Mouse (Mus musculus): ENCODE measurements at regions not wholly inside any gene's neighbourhood (a gene's known extent, or its start where the extent isn't known, plus 50 kb on each side); places are given as distances from the start of the nearest gene placed in this dataset.

DNA sequence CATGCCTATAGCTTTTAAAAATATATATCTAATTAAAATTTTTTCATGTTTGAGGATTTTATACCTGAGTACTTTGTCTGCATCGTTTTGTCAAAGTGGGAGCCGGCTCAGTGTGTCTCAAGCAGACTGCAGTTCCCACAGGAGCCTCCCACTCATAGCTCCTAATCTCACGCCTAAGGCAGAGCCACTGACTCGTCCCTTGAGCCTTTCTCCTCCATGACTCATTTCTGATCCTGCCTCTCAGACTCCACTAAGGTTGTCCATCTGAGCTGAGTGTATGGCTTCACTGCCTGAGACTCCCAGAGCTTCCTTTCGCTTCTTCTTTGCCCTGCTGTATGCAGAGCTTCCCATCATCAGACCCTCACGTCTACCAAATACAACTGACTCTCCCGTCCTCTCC lies 98.8 kb downstream of the Efnb2 start:
- in situ Hi-C loops (cut with MboI, MseI) = no loop called here

DNA sequence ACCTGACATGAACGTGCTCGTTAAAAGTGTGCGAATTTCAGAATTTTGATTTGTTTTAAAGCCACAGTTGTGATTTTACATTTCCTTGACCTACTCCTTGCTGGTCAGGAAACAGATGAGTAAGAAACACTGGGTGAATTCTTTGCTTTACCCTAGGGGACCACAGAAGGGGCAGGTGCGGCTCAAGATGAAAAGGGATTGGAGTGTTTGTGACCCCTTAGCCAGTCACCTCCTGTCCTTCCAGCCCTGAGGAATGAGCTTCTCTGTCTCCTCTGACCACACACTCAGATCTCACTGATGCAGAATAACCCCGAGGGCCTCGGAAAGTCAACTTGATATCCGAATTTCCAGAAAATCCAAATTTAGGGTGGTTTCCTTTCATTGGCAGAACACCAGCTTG lies 103.0 kb downstream of the Efnb2 start:
- in situ Hi-C loops (cut with MboI, MseI) = no loop called here

GRCm38 (mm10) chr8:8556152-8556551 lies 104.9 kb downstream of the Efnb2 start:
- in situ Hi-C loops (cut with MboI, MseI) = no loop called here

- in situ Hi-C loops (cut with MboI, MseI) = no loop called here
Measured at GRCm38 (mm10) chr8:8554691-8555090, 106.4 kb downstream of the Efnb2 start.

- in situ Hi-C loops (cut with MboI, MseI) = no loop called here
Measured at GRCm38 (mm10) chr8:8552779-8553178, 108.3 kb downstream of the Efnb2 start.

DNA sequence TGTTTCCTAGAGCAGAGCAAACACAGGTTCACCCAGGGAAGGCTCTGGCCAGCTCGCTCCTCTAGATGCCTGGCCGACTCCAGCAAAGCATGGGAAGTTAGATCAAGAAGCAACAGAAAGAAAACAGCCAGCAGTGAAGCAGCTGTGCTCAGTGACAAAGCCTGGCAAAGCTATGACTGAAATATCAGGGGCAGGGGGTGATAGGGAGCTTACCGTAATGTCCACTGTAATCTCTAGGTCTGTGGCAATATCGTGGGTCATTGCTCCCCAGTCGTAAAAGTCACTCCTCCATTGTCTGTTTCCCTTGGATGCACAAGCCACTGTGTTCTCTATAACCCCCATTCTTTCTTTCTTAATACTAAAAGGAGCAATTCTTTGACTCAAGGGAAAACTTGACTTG lies 124.4 kb downstream of the Efnb2 start:
- in situ Hi-C loops (cut with MboI, MseI) = no loop called here

- in situ Hi-C loops (cut with MboI, MseI) = no loop called here
Measured at GRCm38 (mm10) chr8:8534787-8535186, 126.3 kb downstream of the Efnb2 start.

DNA sequence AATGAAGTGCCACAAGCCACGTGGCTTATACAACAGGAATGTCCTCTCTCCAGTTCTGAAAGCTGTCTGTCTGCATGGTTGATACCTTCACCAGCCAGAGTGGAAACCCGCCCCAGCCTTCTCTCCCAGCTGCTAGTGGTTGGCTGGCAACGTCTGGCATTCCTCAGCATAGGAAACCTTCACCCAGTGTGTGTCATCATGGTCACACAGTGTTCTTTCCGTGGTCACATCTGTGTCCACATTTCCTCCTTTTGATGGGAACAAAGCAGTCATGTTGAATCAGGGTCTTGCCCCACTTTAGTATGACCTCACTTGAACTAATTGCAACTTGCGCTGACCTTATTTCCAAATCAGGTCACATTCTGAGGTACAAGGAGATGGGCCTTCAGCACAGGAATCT lies 128.1 kb downstream of the Efnb2 start:
- in situ Hi-C loops (cut with MboI, MseI) = no loop called here

GRCm38 (mm10) chr8:8530540-8530939 lies 130.5 kb downstream of the Efnb2 start:
- in situ Hi-C loops (cut with MboI, MseI) = no loop called here

- in situ Hi-C loops (cut with MboI, MseI) = no loop called here
Measured at GRCm38 (mm10) chr8:8521532-8521931, 139.5 kb downstream of the Efnb2 start.

DNA sequence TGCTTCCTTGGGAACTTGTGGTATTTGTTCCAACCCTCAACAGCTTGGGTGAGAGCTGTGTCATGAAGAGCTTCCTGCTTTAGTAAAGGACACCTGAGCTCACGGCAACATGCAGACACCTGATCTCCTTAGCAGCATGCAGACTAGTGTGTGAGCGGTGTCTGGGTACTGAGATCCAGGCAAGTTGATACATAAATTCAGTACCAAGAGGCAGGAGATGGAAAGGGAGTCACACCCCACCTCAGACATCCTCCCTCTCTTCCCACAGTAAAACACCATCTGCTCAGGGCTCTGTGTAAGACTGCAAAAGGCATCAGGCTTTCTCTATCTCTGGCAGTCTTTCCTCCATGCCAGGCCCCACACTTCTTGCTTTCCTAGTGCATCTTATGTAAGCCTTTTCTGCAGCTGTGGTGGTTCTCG lies 141.3 kb downstream of the Efnb2 start:
- in situ Hi-C loops (cut with MboI, MseI) = no loop called here

- in situ Hi-C loops (cut with MboI, MseI) = no loop called here
Measured at GRCm38 (mm10) chr8:8517599-8517998, 143.4 kb downstream of the Efnb2 start.

DNA sequence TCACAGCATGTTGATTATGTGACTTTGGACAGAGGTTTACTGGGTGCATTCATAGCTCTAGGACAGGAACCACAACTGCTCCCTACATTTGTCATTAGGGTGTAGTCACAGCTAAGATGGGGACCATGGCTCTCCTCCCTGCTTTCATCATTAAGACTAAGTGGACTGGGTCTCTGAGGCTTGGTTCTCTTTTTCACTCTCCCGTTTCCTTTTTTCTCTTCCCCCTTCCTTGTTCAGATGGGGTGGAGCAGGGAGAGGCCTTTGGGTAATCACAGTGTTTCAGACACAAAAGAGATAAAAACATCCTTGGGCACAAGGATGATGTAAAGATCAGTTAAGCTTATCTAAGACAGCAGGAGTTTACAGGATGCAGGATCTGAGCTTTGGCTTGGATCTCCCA lies 144.8 kb downstream of the Efnb2 start:
- in situ Hi-C loops (cut with MboI, MseI) = no loop called here

DNA sequence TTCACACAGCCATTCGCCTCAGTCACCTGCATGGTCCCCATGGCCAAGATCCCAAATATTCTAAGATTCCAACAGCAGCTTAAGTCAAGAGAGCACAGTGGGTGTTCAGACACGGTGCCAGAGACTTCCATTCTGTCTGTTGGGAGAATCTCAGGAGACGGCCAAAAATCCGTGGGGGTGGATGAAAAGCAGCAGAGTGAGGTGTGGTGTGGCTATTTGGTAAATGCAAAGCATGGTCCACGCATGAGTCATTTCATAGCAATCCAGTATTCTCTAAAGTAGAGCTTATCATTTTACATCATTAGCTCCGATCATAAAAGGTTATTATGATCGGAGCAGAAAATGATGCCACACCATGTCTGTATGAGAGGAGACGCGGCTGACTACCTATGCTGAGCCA lies 161.1 kb downstream of the Efnb2 start:
- in situ Hi-C loops (cut with MboI, MseI) = no loop called here

DNA sequence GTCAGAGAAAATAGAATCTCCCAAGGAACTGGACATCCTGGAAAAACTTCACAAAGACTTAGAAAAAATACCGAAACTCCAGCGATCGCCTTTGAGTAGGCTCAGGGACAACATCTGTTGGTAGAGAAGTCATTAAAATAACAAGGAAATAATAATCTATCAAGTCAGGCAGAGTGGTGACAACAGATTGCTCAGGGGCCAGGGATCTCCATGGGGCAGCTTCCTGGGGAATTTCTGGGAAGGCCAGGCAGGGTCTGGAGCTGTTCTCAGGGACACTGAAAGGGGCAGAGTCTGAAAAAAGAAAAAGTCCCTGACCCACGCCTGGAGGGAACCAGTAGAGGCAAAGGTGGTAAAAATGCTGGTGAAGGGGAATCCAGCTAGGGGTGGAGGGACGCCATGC lies 162.3 kb downstream of the Efnb2 start:
- in situ Hi-C loops (cut with MboI, MseI) = no loop called here

DNA sequence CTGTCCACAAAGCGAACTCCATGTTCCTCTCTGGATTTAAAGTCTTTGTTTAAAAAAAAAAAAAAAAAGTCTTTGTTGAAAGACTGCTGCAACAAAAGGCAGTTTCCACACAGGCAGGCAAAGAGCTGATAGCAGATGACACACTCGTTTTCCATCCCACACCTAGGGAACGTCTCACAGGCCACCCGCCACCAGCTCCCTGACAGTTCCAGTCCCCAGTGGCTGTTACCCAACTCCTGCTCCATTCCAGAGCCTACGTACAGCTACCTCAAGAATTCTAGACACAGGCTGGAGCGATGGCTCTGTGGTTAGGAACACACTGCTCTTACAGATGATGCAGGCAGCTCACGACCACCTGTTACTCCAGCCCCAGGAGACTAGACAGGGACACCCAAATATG lies 165.6 kb downstream of the Efnb2 start:
- in situ Hi-C loops (cut with MboI, MseI) = no loop called here

GRCm38 (mm10) chr8:8494281-8494680 lies 166.8 kb downstream of the Efnb2 start:
- in situ Hi-C loops (cut with MboI, MseI) = no loop called here

- in situ Hi-C loops (cut with MboI, MseI) = no loop called here
Measured at GRCm38 (mm10) chr8:8491908-8492307, 169.1 kb downstream of the Efnb2 start.

DNA sequence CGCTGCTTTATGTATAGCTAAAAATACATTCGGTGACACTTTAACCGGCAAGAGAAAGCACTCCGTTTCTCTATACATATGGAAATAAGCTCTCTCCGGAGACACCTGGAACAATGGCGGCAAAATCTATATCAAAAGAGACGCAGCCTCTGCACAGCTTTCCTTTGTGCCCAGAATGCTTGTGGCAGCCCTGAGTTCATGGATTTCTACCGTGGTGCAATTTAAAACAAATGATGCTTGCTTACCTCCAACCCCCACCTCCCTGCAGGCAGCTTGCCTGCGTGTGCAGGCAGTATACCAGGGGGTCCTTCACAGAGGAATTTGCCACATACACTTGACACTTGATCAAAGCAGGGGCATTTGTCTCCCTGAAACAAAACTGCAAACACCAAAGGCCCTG lies 171.3 kb downstream of the Efnb2 start:
- in situ Hi-C loops (cut with MboI, MseI) = no loop called here

DNA sequence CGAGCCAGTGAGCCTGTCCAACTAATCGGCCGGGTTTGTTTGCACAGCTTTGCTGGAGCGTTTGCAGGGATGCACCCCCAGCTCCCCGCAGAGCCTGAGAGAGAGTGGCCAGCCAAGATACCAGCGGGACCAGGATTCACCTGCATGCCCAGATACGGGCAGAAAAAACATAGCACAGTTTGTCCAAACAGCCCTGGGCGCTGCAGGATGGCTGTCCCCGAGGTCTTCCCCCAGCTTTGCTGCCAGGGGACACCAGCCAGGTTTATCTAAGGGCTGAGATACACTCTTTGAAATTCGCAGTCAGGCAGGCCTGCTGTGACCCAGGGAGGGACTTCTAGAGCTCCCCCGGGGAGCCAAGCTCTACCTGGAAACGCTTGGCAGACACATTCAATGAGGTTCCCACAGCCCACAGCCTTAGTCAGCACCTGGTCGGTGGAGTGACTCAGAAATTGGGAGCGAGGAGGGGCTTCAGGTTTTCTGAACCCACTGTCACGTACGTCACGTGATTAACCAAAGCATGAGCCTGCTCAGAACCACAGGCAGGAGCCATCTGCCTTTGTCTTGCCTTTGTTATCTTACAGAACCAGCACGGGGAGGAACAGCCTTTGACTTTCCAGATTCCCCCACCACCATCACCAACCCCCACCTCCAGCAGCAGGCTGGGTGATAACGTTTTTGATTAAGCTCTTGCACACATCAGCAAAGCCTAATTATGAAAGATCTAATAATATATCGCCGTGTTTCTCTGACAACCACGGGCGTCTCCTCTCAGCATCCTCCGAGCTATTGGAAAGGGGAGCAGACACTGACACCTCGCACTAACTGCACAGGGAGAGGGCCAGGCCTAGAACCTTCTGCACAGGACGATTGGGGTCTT lies 172.1 kb downstream of the Efnb2 start:
- in situ Hi-C loops (cut with MboI, MseI) = no loop called here

GRCm38 (mm10) chr8:8488191-8488694 lies 172.8 kb downstream of the Efnb2 start:
- in situ Hi-C loops (cut with MboI, MseI) = no loop called here

DNA sequence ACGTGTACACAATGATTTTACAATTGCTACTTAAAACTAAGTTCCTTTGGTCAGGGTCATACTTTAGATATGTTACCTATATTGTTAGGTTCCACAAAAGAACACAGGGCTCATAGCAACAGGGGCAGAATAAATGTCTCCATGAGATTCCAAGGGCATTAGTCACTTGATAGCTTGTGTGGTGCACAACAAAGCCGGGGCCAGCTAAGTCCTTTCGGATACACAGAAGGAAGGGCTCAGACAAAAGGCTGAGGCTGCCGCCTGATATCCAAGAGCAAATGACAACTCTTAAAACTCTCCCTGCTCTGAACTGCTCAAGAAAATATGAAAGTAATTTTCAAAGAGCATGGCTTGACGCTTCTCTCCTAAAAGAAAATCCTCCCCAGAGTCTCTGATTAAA lies 173.3 kb downstream of the Efnb2 start:
- in situ Hi-C loops (cut with MboI, MseI) = no loop called here

DNA sequence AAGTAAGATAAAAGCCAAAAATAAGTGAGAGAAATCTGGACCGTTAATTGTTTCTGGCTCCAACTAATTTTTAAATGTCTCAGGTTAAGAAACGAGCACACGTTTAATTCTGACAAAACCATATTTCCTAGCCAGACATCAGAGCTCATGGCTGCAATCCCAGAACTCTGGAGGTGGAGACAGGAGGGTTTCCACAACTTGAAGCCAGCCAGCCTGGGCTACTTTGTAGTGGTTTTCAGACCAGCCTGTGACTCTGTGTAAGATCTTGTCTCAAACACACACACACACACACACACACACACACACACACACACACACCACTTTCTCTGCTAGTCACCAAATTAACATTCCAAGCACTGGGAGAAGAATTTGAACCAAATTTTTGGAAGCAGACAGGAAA lies 174.2 kb downstream of the Efnb2 start:
- in situ Hi-C loops (cut with MboI, MseI) = no loop called here

GRCm38 (mm10) chr8:8485252-8485651 lies 175.8 kb downstream of the Efnb2 start:
- in situ Hi-C loops (cut with MboI, MseI) = no loop called here
